ENCODE assay signal across 35 mouse cellular contexts in genomic region chr1:82207511-82207910, GRCm38 (mm10). TPM values are rescaled to one million over a fixed set of nuclear protein-coding genes. Genes with fewer than 3 reads are reported as not detected.
"Had no signal": no experiment of that assay in that cellular context is flagged by ENCODE, and none has a peak within 500 bp of the region (broad histone marks: within the 10 kb centered on the region; RNA-seq: fewer than 3 reads in every experiment).

No protein-coding gene starts in this region.

- H3K4me3 ChIP-seq: heart, adult 2 months; hindbrain, embryonic 10.5 days; hindbrain, embryonic 12.5 days; kidney, embryonic 15.5 days; limb, embryonic 13.5 days; limb, embryonic 15.5 days; liver, embryonic 12.5 days had no signal

- ATAC-seq: forebrain, postnatal 0 days; hindbrain, embryonic 16.5 days; intestine, embryonic 16.5 days; liver, embryonic 12.5 days had no signal

- DNase-seq: forebrain, postnatal 0 days; gastrocnemius, postnatal 14 days; gastrocnemius, postnatal 36 days; heart, adult 2 months; heart, postnatal 4 days; kidney, adult 11 months; kidney, adult 2 months; kidney, adult 9 months; kidney, postnatal 14 days; kidney, postnatal 36 days; layer of hippocampus, postnatal 36 days; left cerebral cortex, postnatal 4 days had no signal

- H3K27ac ChIP-seq: heart, adult 2 months; hindbrain, embryonic 10.5 days; hindbrain, embryonic 12.5 days; hindbrain, embryonic 14.5 days; kidney, embryonic 15.5 days; kidney, postnatal 0 days; limb, embryonic 13.5 days; limb, embryonic 15.5 days; liver, embryonic 12.5 days; liver, embryonic 14.5 days had no signal

RNA-seq across cellular contexts. Expression of gene Gm9747, which starts 25.4 kb away (rescaled TPM):
- total RNA-seq: forebrain, postnatal 0 days; gastrocnemius, adult 18-20 months; gastrocnemius, adult 8-10 months; gastrocnemius, postnatal 14 days; gastrocnemius, postnatal 36 days; granulocyte monocyte progenitor cell, adult 5-6 weeks; heart, adult 2 months; heart, postnatal 25 days; heart, postnatal 4 days; layer of hippocampus, adult 18-20 months; layer of hippocampus, postnatal 10 days; layer of hippocampus, postnatal 36 days; left cerebral cortex, adult 18-20 months; left cerebral cortex, adult 8-10 months; left cerebral cortex, postnatal 10 days; left cerebral cortex, postnatal 25 days; left cerebral cortex, postnatal 4 days; liver, adult 2 months had no signal
- polyA plus RNA-seq: kidney, adult 2 months; large intestine, adult 2 months had no signal
